Mouse (Mus musculus): ENCODE data around the gene Itsn2.

DNA sequence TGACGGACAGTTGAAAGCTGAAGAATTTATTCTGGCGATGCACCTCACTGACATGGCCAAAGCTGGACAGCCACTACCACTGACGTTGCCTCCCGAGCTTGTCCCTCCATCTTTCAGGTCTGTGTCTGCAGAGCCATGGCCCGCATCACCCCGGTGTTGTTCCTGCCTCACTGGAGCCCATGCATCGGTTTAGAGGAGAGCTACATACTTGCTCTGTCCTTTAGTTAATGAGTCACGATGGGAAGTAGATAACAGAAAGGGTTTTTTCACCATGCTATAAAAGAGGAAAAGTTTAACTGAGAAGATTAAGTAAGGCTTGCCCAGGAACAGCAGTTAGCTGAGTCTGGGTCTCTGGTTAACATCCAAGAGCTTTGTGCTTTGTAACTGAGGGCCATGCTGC lies 40.5 kb downstream of the Itsn2 start:
- TF ChIP-seq CTCF (conservative IDR thresholded peaks at IDR 0.05; ENCODE audit: low read length) (no peak), NANOG (IDR thresholded peaks at IDR 0.05; ENCODE audit: borderline replicate concordance, low read length) (no peak)

Data from E14TG2a.4 (cell line).